Mouse (Mus musculus): ENCODE results near the gene Trim62. TPM values are rescaled to one million over a fixed set of nuclear protein-coding genes. Genes with fewer than 3 reads are reported as not detected.

The Trim62 gene
- total RNA-seq, 2 experiments from 2014 or later: 2.3 to 2.5 TPM

- DNase-seq: no peak
These were observed 23.4 kb downstream of the Trim62 start for GRCm38 (mm10) chr4:128906757-128907156.

GRCm38 (mm10) chr4:128907238-128907968 is 24.0 kb downstream of the Trim62 start:
- intact Hi-C loops (cut with DNase I): no loop called here
- no peak for DNase-seq

More at GRCm38 (mm10) chr4:128906757-128907156, 23.4 kb downstream of the Trim62 start:
- intact Hi-C loops (cut with DNase I): no loop called here

- intact Hi-C loops (cut with DNase I): loop anchor here (2.0 kb wide), 1 partner anchor 174 kb away; no protein-coding TSS in a partner anchor
- DNase-seq: peak; percentile 50 to 73
These were observed 25.4 kb downstream of the Trim62 start for GRCm38 (mm10) chr4:128908586-128909377.

DNA sequence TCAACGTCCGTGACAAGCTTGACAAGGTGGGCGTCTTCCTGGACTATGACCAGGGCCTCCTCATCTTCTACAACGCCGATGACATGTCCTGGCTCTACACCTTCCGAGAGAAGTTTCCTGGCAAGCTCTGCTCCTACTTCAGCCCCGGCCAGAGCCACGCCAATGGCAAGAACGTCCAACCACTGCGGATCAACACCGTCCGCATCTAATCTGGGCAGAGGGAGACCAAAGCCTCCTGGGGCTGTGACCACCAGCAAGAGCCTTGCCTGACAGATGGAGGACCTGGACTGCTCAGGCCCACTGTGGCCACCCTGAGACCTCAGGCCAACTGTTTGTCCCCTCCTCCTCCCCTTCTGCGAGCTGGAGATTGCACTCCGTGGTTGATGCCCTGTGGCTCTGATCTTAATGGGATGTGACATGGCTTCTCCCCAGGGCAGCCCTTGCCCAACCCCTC is 26.0 kb downstream of the Trim62 start:
- intact Hi-C loops (cut with DNase I): loop anchor here (2.0 kb wide), 1 partner anchor 173 kb away; no protein-coding TSS in a partner anchor
- DNase-seq: no peak

DNA sequence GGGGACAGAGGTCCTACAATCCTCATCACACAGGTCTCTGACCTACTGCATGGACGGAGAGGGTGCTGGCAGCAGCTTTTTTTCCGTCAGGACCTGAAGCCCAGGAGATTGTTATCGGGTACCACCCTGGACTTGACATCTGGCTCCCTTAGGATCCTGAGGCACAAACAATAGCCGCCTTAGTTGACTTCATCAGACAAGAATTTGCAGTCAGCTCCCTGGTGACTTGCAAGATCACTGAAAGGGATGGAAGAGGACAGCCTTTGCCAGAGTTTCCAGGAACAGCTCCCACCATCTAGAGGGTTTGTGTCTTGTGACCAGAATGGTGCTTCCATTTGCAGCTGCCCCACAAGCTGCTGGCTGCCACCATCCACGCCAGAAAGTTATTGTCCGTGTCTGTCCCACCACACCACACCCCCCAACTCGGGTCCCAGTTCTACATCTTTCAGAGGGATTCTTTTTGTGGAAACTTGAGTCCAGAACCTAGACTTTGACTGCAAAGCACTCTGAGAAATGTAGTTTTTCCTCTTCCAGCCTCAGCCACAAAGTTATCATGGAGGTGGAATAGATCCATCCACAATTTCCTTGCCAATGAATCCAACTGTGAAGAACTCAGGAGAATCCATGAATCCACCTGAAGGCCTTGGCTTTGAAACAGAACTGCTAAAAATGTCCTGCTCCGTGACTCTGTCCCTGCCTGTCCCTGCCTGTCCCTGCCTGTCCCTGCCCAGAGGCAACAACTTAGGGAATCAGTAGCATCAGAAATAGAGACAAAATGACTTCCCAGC is 27.1 kb downstream of the Trim62 start:
- intact Hi-C loops (cut with DNase I): no loop called here
- no peak for DNase-seq

- intact Hi-C loops (cut with DNase I): no loop called here
- no peak for DNase-seq
These were observed 28.7 kb downstream of the Trim62 start for GRCm38 (mm10) chr4:128912085-128912484.

DNA sequence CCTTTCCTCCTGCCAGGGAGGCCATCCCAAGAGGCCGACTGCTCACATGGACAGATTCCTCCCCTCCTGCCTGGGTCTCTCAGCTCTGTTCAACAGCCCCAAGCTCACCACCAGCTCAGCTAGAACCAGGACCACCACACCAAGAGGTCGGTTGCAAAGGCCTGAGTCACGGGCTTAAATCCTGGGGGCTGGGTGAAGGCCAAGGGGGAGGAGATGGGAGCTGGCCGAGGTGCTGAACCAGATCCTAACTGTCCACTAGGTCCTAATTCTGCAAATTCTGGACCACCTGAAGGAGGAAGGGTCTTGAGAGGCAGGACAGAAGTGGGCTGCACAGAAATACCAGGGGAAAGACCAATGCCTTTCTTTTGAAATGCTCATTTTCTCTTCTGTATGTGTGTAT is 30.4 kb downstream of the Trim62 start:
- intact Hi-C loops (cut with DNase I): no loop called here

DNA sequence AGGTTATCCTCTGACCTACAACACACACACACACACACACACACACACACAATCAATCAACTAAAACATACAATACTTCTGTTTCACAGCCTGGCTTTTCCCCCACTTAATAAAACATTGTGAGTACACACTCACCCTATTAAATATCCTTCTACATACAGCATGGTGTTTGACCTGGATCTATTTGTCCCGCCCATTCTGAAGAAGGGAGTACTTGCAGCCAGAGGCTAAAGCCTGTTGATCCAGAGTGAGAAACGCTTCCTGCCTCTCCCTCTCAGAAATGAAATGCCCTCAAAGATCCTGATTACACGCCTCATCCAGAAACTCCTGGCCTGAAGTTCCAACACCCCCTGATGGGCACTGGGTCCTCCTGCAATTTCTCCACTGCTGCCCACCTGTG is 33.7 kb downstream of the Trim62 start:
- no peak for DNase-seq
- intact Hi-C loops (cut with DNase I): no loop called here

More for the DNA sequence above, 30.4 kb downstream of the Trim62 start:
- DNase-seq: peak in 1 of 2 experiments; percentile 52

- DNase-seq: no peak
- intact Hi-C loops (cut with DNase I): no loop called here
These were observed 34.4 kb downstream of the Trim62 start for GRCm38 (mm10) chr4:128917756-128918155.

DNA sequence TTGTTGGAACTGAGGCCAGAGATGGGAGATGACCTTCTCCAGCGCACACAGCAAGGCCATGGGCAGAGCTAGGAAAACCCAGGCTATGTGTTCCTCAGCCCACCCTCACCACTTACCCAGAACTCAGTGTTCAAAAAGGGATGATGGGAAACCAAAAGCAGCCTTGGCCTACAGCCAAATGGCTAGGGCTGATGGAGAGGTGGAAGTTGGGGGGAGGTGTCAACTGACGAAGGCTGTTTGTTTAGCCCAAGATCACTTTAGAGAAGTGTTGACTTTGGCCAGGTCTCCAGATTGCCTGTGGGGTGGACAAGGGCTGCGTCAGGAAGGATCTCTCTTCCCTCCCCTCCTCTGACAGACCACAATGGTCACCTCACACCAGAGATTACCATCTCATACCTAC is 34.8 kb downstream of the Trim62 start:
- intact Hi-C loops (cut with DNase I): no loop called here

GRCm38 (mm10) chr4:128919106-128919505 is 35.7 kb downstream of the Trim62 start:
- DNase-seq: no peak
- intact Hi-C loops (cut with DNase I): no loop called here

More for the DNA sequence above, 34.8 kb downstream of the Trim62 start:
- no peak for DNase-seq

- DNase-seq: no peak
- intact Hi-C loops (cut with DNase I): no loop called here
These were observed 40.2 kb downstream of the Trim62 start for GRCm38 (mm10) chr4:128923603-128924002.

DNA sequence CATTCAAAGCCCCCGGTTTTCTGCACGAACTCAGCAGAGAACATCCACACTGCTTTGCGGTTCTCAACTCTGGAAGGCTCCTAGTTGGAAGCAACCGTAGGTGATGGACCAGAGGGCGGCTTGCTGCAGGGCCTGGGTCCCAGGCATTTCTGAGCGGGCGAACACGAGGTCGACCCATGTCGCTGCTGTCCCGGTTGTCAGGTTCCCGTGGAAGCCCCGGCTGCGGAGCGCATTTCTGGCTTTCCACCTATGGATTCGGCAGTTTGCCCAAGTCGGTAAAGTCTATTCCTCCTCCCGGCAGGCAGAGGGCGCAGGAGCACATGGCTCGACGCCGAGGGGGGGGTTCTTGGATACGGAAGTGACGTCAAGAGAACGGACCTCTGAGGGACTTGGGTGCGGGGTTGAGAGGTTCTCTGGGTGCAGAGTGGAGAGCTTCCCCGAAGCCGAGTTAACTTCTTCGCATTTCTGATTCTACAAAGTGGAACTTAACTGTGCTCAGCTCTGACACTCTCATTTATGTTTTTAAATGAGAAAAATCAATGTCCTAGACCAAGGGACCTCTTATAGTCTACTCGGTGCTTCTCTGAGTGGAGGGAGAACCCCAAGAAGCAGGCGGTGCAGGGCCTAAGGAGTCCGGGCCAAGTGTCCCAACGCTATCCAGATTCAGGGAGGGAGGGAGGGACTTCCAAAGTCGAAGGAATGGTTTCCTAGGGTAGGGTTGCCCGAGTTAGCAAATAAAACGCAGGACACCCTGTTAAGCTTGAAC is 41.6 kb downstream of the Trim62 start:
- intact Hi-C loops (cut with DNase I): no loop called here
- peak; percentile 80 to 83 for DNase-seq

GRCm38 (mm10) chr4:128932783-128933182 is 49.4 kb downstream of the Trim62 start:
- no peak for DNase-seq
- intact Hi-C loops (cut with DNase I): no loop called here

DNA sequence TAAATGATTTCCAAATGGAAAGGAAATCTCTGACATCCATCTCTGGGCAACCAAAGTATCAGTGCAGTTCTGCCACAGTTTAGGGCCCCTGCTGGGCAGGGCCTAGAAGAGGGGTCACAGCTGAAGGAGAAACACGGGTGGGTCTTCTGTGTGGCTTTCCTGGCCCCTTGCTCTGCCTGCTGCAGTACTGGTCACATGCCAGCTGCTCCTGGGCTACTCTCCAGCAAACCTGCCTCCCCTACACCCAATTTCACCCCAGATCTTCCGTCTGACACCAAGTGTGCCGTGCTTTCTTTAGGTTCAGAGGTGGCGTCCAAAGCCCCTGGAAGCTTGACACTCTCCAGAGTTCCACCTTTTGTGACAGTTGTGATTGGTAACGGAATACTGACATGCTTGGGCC is 52.2 kb downstream of the Trim62 start:
- intact Hi-C loops (cut with DNase I): no loop called here
- no peak for DNase-seq

DNA sequence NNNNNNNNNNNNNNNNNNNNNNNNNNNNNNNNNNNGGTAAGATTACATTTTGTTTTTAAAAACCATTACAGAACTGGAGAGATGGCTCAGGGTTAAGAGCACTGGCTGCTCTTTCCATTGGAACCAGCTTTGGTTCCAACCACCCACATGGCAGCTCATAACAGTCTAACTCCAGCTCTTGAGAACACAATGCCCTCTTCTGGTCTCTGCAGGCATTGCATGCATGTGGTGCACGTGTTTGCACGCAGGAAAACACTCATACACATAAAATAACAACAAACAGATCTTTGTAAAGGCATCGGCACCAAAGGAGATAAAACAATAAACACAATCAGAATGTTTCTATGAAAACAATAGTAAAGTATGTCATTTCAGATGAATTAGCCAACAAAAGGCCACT is 59.0 kb downstream of the Trim62 start:
- intact Hi-C loops (cut with DNase I): no loop called here
- DNase-seq: no peak

GRCm38 (mm10) chr4:128946736-128947135 is 63.4 kb downstream of the Trim62 start:
- DNase-seq: no peak
- intact Hi-C loops (cut with DNase I): no loop called here

DNA sequence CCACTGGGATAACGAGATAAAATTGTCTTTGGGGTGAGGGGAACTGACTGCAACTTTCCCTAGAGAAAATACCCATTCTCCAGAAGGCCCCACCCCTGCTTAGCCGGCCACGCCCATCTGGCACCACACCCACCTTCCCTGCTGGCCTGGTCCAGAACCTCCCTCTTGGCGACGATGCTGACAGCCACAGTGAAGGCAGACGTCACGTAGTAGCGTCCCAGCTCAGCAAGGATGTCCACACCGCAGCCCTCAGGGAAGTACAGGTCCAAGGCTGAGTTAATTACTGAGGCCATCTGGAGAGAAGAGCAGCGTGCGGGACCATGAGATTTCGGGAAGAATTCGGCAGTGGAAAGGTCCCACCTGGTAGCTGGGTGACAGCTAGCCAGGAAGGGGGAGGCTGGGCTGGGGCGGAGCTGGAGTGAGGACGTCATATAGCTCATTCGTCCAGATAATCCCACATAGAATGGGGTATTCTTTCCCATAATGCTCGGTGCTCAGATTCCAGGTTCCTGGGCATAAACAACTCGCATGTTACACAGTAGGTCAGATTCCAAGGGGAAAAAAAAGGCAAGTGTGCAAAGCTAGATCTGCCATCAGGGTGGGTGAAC is 64.0 kb downstream of the Trim62 start:
- no peak for DNase-seq
- intact Hi-C loops (cut with DNase I): no loop called here

- peak; percentile 31 to 60 for DNase-seq
- intact Hi-C loops (cut with DNase I): no loop called here
These were observed 64.8 kb downstream of the Trim62 start for GRCm38 (mm10) chr4:128948137-128948674.

Data from heart, postnatal 10 days (tissue).